Mouse (Mus musculus) ES-Bruce4 (cell line): ENCODE measurements around the gene Mical2.

Experiments used
- CTCF ChIP-seq: IDR thresholded peaks from one replicate; pipeline ENCODE4 v1.8.1; 2011; ENCODE audit warnings: low read depth, low read length
- EP300 ChIP-seq: IDR thresholded peaks from 2 replicates; pipeline ENCODE4 v1.6.1; 2011; ENCODE audit warnings: low read depth, low read length; ENCODE audit not compliant: insufficient read depth

GRCm38 (mm10) chr7:112387876-112388275 lies 162.2 kb downstream of the Mical2 start:
- TF ChIP-seq CTCF (no peak), EP300 (no peak)
